7 mouse cellular contexts compared by ENCODE assay signal in the genomic region with DNA sequence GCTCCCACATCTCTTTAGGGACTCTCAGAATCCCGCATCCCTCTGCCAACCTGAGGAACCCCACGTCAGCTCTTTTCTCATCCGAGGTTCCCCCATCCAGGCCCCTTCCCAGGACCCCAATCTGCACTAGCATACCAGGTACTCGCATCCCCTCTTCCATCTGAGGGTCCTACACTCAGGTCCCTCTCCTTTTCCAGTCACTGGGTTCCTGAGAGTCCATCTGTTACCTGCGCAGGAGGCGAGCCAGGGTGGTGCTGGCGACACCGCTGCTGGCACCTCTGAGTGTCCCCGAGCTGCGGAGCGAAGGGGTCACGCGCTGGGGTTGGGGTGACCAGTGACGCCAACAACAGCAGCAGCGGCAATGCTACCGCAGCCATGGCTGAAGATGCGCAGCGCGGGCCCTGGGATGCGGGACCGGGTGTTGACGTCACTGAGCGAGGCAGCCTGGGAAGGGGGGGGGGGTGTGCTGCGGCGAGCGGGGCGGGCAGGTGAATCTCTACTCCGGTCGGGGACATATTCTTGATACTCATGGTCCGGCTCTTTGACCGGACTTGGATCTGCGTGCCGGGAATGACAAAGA. TPM values are rescaled to one million over a fixed set of nuclear protein-coding genes. Genes with fewer than 3 reads are reported as not detected.
A peak's percentile ranks its signal among the peaks of the same experiment; 100 is the strongest.
DNase-seq lines count a peak whose midpoint lies in the region; ATAC-seq and TF ChIP-seq lines count a peak whose summit lies in the region.

A gene (minus strand): TSS at position 418 of the 580 bp plus-strand sequence.

- TF ChIP-seq EP300 in liver, embryonic 14.5 days (IDR thresholded peaks at IDR 0.05; ENCODE audit: low read depth): no peak
- TF ChIP-seq EP300 in stomach, postnatal 0 days (optimal IDR thresholded peaks at IDR 0.05): no peak

- no peak for DNase-seq in lung, postnatal 36 days
- no peak for DNase-seq in liver, embryonic 14.5 days (ENCODE audit: low read depth in 3 of 3, low spot score in 3 of 3)
- no peak for DNase-seq in stomach, postnatal 0 days (ENCODE audit: low spot score)
- DNase-seq in urinary bladder, postnatal 4 days (ENCODE audit: low spot score in 2 of 2): no peak

- H3K27ac ChIP-seq in lung, embryonic 15.5 days: peak within 1 kb of the TSS; percentile 97
- peak within 1 kb of the TSS; percentile 91 for H3K27ac ChIP-seq in cortical plate, adult 2 months (ENCODE audit: insufficient read depth, low read length)
- H3K27ac ChIP-seq in hindbrain, embryonic 15.5 days (replicated peaks): peak within 1 kb of the TSS; percentile 40; the same call in 1 of the 2 replicates
- no peak within 1 kb of the TSS for H3K27ac ChIP-seq in liver, embryonic 14.5 days
- no peak within 1 kb of the TSS for H3K27ac ChIP-seq in stomach, postnatal 0 days (replicated peaks)

- no peak for ATAC-seq in lung, embryonic 15.5 days (ENCODE audit: borderline replicate concordance, extremely low read depth, low FRiP score, low TSS enrichment)
- ATAC-seq in hindbrain, embryonic 15.5 days (ENCODE audit: low FRiP score, low read depth): peak; percentile 82
- no peak for ATAC-seq in liver, embryonic 14.5 days (ENCODE audit: insufficient read depth)
- no peak for ATAC-seq in stomach, postnatal 0 days (ENCODE audit: low FRiP score, low TSS enrichment)

- WGBS in lung, embryonic 15.5 days: 6% methylated on average over 33 of the region's 33 CpGs
- 4% methylated on average over 32 of the region's 33 CpGs for WGBS in hindbrain, embryonic 15.5 days
- WGBS in liver, embryonic 14.5 days (ENCODE audit: insufficient replicate concordance): 15% methylated on average over 33 of the region's 33 CpGs
- 13% methylated on average over 33 of the region's 33 CpGs for WGBS in stomach, postnatal 0 days

- H3K4me3 ChIP-seq in lung, embryonic 15.5 days: peak within 1 kb of the TSS; percentile 13
- peak within 1 kb of the TSS; percentile 93 for H3K4me3 ChIP-seq in cortical plate, adult 2 months (ENCODE audit: insufficient read depth, low read length)
- H3K4me3 ChIP-seq in hindbrain, embryonic 15.5 days: peak within 1 kb of the TSS; percentile 64
- H3K4me3 ChIP-seq in liver, embryonic 14.5 days (ENCODE audit: insufficient read depth in 1 of 2, low read depth in 2 of 2, low read length in 2 of 2): peak within 1 kb of the TSS in 1 of 2 experiments; percentile 31; a peak in 1 of 4 replicates
- H3K4me3 ChIP-seq in stomach, postnatal 0 days (ENCODE audit: low read depth, low read length): peak within 1 kb of the TSS; percentile 31

- H3K36me3 ChIP-seq in lung, embryonic 15.5 days: no peaks in the 10 kb centered on the region
- H3K36me3 ChIP-seq in hindbrain, embryonic 15.5 days: peaks cover 4% of the 10 kb centered on the region; the same call in 1 of the 2 replicates
- H3K36me3 ChIP-seq in liver, embryonic 14.5 days (replicated peaks; ENCODE audit: control insufficient read depth, insufficient read depth, low read depth): no peaks in the 10 kb centered on the region
- H3K36me3 ChIP-seq in stomach, postnatal 0 days (ENCODE audit: control insufficient read depth, insufficient read depth, low read length): no peaks in the 10 kb centered on the region

- no peak for TF ChIP-seq CTCF in cortical plate, adult 2 months (IDR thresholded peaks at IDR 0.05; ENCODE audit: extremely low read depth, insufficient read depth, low read length)
- no peak for TF ChIP-seq CTCF in liver, embryonic 14.5 days (IDR thresholded peaks at IDR 0.05; ENCODE audit: low read depth)
- no peak for TF ChIP-seq CTCF in stomach, postnatal 0 days (IDR thresholded peaks at IDR 0.05; ENCODE audit: low read depth)

- H3K9ac ChIP-seq in lung, embryonic 15.5 days: peak within 1 kb of the TSS; percentile 8; the same call in 1 of the 2 replicates
- H3K9ac ChIP-seq in hindbrain, embryonic 15.5 days: peak within 1 kb of the TSS; percentile 89
- H3K9ac ChIP-seq in liver, embryonic 14.5 days (replicated peaks): no peak within 1 kb of the TSS
- H3K9ac ChIP-seq in stomach, postnatal 0 days (ENCODE audit: low read length): no peak within 1 kb of the TSS

- H3K4me2 ChIP-seq in lung, embryonic 15.5 days: peak within 1 kb of the TSS; percentile 82
- peak within 1 kb of the TSS; percentile 69 for H3K4me2 ChIP-seq in hindbrain, embryonic 15.5 days
- peak within 1 kb of the TSS; percentile 43 for H3K4me2 ChIP-seq in liver, embryonic 14.5 days (ENCODE audit: low read depth)
- peak within 1 kb of the TSS; percentile 50 for H3K4me2 ChIP-seq in stomach, postnatal 0 days (replicated peaks; ENCODE audit: low read depth)

- H3K27me3 ChIP-seq in lung, embryonic 15.5 days: peaks cover 85% of the 10 kb centered on the region
- H3K27me3 ChIP-seq in hindbrain, embryonic 15.5 days: peaks cover 76% of the 10 kb centered on the region
- H3K27me3 ChIP-seq in liver, embryonic 14.5 days (ENCODE audit: control insufficient read depth, insufficient read depth, low read length): peaks cover 87% of the 10 kb centered on the region
- H3K27me3 ChIP-seq in stomach, postnatal 0 days (ENCODE audit: control insufficient read depth, insufficient read depth, low read length): peaks cover 24% of the 10 kb centered on the region; the same call in 1 of the 2 replicates

- peaks cover 67% of the 10 kb centered on the region for H3K4me1 ChIP-seq in lung, embryonic 15.5 days
- H3K4me1 ChIP-seq in cortical plate, adult 2 months (ENCODE audit: control insufficient read depth, insufficient read depth, low read length): peaks cover 5% of the 10 kb centered on the region
- peaks cover 44% of the 10 kb centered on the region for H3K4me1 ChIP-seq in hindbrain, embryonic 15.5 days (replicated peaks)
- 0 out of 4 replicates have a peak, but pooled peaks cover 0 to 2% of the 10 kb centered on the region in 2 experiments for H3K4me1 ChIP-seq in liver, embryonic 14.5 days (replicated peaks; ENCODE audit: control insufficient read depth in 2 of 2, insufficient read depth in 2 of 2, low read length in 1 of 2)
- 0 out of 2 replicates have a peak, but pooled peaks cover 4% of the 10 kb centered on the region for H3K4me1 ChIP-seq in stomach, postnatal 0 days (replicated peaks; ENCODE audit: control insufficient read depth, insufficient read depth)

- TF ChIP-seq POLR2A in cortical plate, adult 2 months (IDR thresholded peaks at IDR 0.05; ENCODE audit: extremely low read depth, insufficient read depth, low read length): peak; percentile 84

- no peaks in the 10 kb centered on the region for H3K9me3 ChIP-seq in lung, embryonic 15.5 days
- no peaks in the 10 kb centered on the region for H3K9me3 ChIP-seq in hindbrain, embryonic 15.5 days
- H3K9me3 ChIP-seq in liver, embryonic 14.5 days (ENCODE audit: control insufficient read depth, low read length): no peaks in the 10 kb centered on the region
- no peaks in the 10 kb centered on the region for H3K9me3 ChIP-seq in stomach, postnatal 0 days (ENCODE audit: control insufficient read depth, low read length)

RNA-seq across cellular contexts. Expression of the gene that starts here (rescaled TPM):
- polyA plus RNA-seq in lung, embryonic 15.5 days (2015; fragmentation: Nextera tagmentation; extraction: Ambion mirVana): 6.5 and 6.6 TPM in 2 replicates
- 368 and 400 TPM in 2 replicates for polyA plus RNA-seq in cortical plate, adult 2 months (2012; rRNA removed)
- 133 and 145 TPM in 2 replicates for polyA plus RNA-seq in hindbrain, embryonic 15.5 days (2015; fragmentation: Nextera tagmentation; extraction: Ambion mirVana)
- 0.03 and 0.09 TPM in 2 replicates for polyA plus RNA-seq in liver, embryonic 14.5 days (2012; rRNA removed)
- not detected in 2 replicates for polyA plus RNA-seq in liver, embryonic 14.5 days (2014; fragmentation: Nextera tagmentation; extraction: Ambion mirVana)
- 2.4 and 2.8 TPM in 2 replicates for polyA plus RNA-seq in stomach, postnatal 0 days (2015; fragmentation: Nextera tagmentation; extraction: Ambion mirVana)

Comparison
In these comparisons a context has a peak if more than half of its experiments do, and no peak if none do; other contexts are left out.
1. RNA of the gene that starts here (polyA plus RNA-seq): 368 to 400 TPM in cortical plate, adult 2 months and 133 to 145 TPM in hindbrain, embryonic 15.5 days; 6.5 to 6.6 TPM in lung, embryonic 15.5 days, 2.4 to 2.8 TPM in stomach, postnatal 0 days and 0.03 to 0.09 TPM in liver, embryonic 14.5 days; every median in the first group is over 10 times any median in the second.
2. H3K27ac ChIP-seq: peak in lung, embryonic 15.5 days (single experiment), cortical plate, adult 2 months (single experiment) and hindbrain, embryonic 15.5 days (single experiment); none in liver, embryonic 14.5 days (single experiment) and stomach, postnatal 0 days (single experiment).
3. H3K9ac ChIP-seq: peak in lung, embryonic 15.5 days (single experiment) and hindbrain, embryonic 15.5 days (single experiment); none in liver, embryonic 14.5 days (single experiment) and stomach, postnatal 0 days (single experiment).
4. Peak in every context shown above with its lines, with median percentiles within 50 percentile points of each other: H3K4me2 ChIP-seq.